Mouse (Mus musculus): Measurements from ENCODE around the gene Pxn. TPM values are rescaled to one million over a fixed set of nuclear protein-coding genes. Genes with fewer than 3 reads are reported as not detected.
A peak's percentile ranks its signal among the peaks of the same experiment; 100 is the strongest.

Gene Pxn
- total and polyA plus RNA-seq, 2 experiments from 2014 or later, result 19.9 to 66.6 TPM

- Histone ChIP-seq H3K9ac (replicated peaks; ENCODE audit: low read depth, low read length) (peak overlapping the region; percentile 86), H3K27ac (ENCODE audit: low read depth) (peak overlapping the region; percentile 100), H3K4me3 (ENCODE audit: low read depth, low read length) (peak overlapping the region; percentile 37), H3K4me1 (ENCODE audit: control insufficient read depth, insufficient read depth) (peaks cover 12% of the 10 kb centered on the region; the same call in 1 of the 2 replicates), H3K4me2 (ENCODE audit: low read depth, low read length) (peak overlapping the region; percentile 62), H3K36me3 (replicated peaks; ENCODE audit: control insufficient read depth, insufficient read depth, low read length) (no peaks in the 10 kb centered on the region), H3K27me3 (ENCODE audit: control insufficient read depth, insufficient read depth, low read length) (no peaks in the 10 kb centered on the region), H3K9me3 (replicated peaks; ENCODE audit: control insufficient read depth, low read length) (no peaks in the 10 kb centered on the region)
- DNase-seq (ENCODE audit: low spot score), result peak; percentile 56
- ATAC-seq (ENCODE audit: insufficient read depth, low read depth), result peak; percentile 66
- under 1% methylated on average over 39 of the region's 39 CpGs for WGBS
- TF ChIP-seq CTCF (IDR thresholded peaks at IDR 0.05; ENCODE audit: low read depth) (no peak), EP300 (IDR thresholded peaks at IDR 0.05; ENCODE audit: low read depth) (peak; percentile 84; the same call in 1 of the 2 replicates)
These were observed 17.4 kb upstream of the Pxn start for GRCm38 (mm10) chr5:115488841-115489698.

- peak; percentile 47; the same call in 1 of the 2 replicates for TF ChIP-seq EP300 (IDR thresholded peaks at IDR 0.05; ENCODE audit: low read depth)
- no peak for TF ChIP-seq CTCF (IDR thresholded peaks at IDR 0.05; ENCODE audit: low read depth)
- peak overlapping the region; percentile 62 for H3K4me2 ChIP-seq (ENCODE audit: low read depth, low read length)
- no peaks in the 10 kb centered on the region for H3K9me3 ChIP-seq (replicated peaks; ENCODE audit: control insufficient read depth, low read length)
- H3K27ac ChIP-seq (ENCODE audit: low read depth), result peak overlapping the region; percentile 100
- whole genome bisulfite sequencing, result under 1% methylated on average over 50 of the region's 50 CpGs
- peaks cover 9% of the 10 kb centered on the region for H3K4me1 ChIP-seq (ENCODE audit: control insufficient read depth, insufficient read depth)
- peak overlapping the region; percentile 37 for H3K4me3 ChIP-seq (ENCODE audit: low read depth, low read length)
- no peaks in the 10 kb centered on the region for H3K27me3 ChIP-seq (ENCODE audit: control insufficient read depth, insufficient read depth, low read length)
- peak; percentile 85 for ATAC-seq (ENCODE audit: insufficient read depth, low read depth)
- DNase-seq (ENCODE audit: low spot score), result peak; percentile 92
- H3K9ac ChIP-seq (replicated peaks; ENCODE audit: low read depth, low read length), result peak overlapping the region; percentile 86
- H3K36me3 ChIP-seq (replicated peaks; ENCODE audit: control insufficient read depth, insufficient read depth, low read length), result no peaks in the 10 kb centered on the region
These were observed 16.5 kb upstream of the Pxn start for GRCm38 (mm10) chr5:115489699-115490637.

- H3K27ac ChIP-seq (ENCODE audit: low read depth), result peak overlapping the region; percentile 100
- no peak for ATAC-seq (ENCODE audit: insufficient read depth, low read depth)
- TF ChIP-seq CTCF (IDR thresholded peaks at IDR 0.05; ENCODE audit: low read depth), result no peak
- TF ChIP-seq EP300 (IDR thresholded peaks at IDR 0.05; ENCODE audit: low read depth), result no peak
- H3K4me3 ChIP-seq (ENCODE audit: low read depth, low read length), result no peak overlapping the region
- H3K9ac ChIP-seq (replicated peaks; ENCODE audit: low read depth, low read length), result no peak overlapping the region
- peak overlapping the region; percentile 6; the same call in 1 of the 2 replicates for H3K4me2 ChIP-seq (ENCODE audit: low read depth, low read length)
- WGBS, result 10% methylated on average over 8 of the region's 8 CpGs
- no peaks in the 10 kb centered on the region for H3K36me3 ChIP-seq (replicated peaks; ENCODE audit: control insufficient read depth, insufficient read depth, low read length)
- peaks cover 8% of the 10 kb centered on the region for H3K4me1 ChIP-seq (ENCODE audit: control insufficient read depth, insufficient read depth)
- DNase-seq (ENCODE audit: low spot score), result no peak
- no peaks in the 10 kb centered on the region for H3K9me3 ChIP-seq (replicated peaks; ENCODE audit: control insufficient read depth, low read length)
- H3K27me3 ChIP-seq (ENCODE audit: control insufficient read depth, insufficient read depth, low read length), result no peaks in the 10 kb centered on the region
These were observed 15.9 kb upstream of the Pxn start for GRCm38 (mm10) chr5:115490638-115491000.

GRCm38 (mm10) chr5:115491076-115491475 lies 15.4 kb upstream of the Pxn start:
- Histone ChIP-seq H3K4me2 (ENCODE audit: low read depth, low read length) (peak overlapping the region; percentile 64; the same call in 1 of the 2 replicates), H3K9ac (replicated peaks; ENCODE audit: low read depth, low read length) (no peak overlapping the region), H3K9me3 (replicated peaks; ENCODE audit: control insufficient read depth, low read length) (no peaks in the 10 kb centered on the region), H3K27ac (ENCODE audit: low read depth) (peak overlapping the region; percentile 100; the same call in 1 of the 2 replicates), H3K36me3 (replicated peaks; ENCODE audit: control insufficient read depth, insufficient read depth, low read length) (no peaks in the 10 kb centered on the region), H3K4me1 (ENCODE audit: control insufficient read depth, insufficient read depth) (peaks cover 8% of the 10 kb centered on the region), H3K4me3 (ENCODE audit: low read depth, low read length) (no peak overlapping the region), H3K27me3 (ENCODE audit: control insufficient read depth, insufficient read depth, low read length) (no peaks in the 10 kb centered on the region)
- WGBS, result 31% methylated on average over 5 of the region's 5 CpGs
- no peak for TF ChIP-seq CTCF (IDR thresholded peaks at IDR 0.05; ENCODE audit: low read depth)
- no peak for TF ChIP-seq EP300 (IDR thresholded peaks at IDR 0.05; ENCODE audit: low read depth)
- ATAC-seq (ENCODE audit: insufficient read depth, low read depth) (no peak), DNase-seq (ENCODE audit: low spot score) (no peak)

GRCm38 (mm10) chr5:115491771-115492322 lies 14.6 kb upstream of the Pxn start:
- Histone ChIP-seq H3K36me3 (replicated peaks; ENCODE audit: control insufficient read depth, insufficient read depth, low read length) (no peaks in the 10 kb centered on the region), H3K4me3 (ENCODE audit: low read depth, low read length) (peak overlapping the region; percentile 25), H3K4me1 (ENCODE audit: control insufficient read depth, insufficient read depth) (peaks cover 8% of the 10 kb centered on the region), H3K9me3 (replicated peaks; ENCODE audit: control insufficient read depth, low read length) (no peaks in the 10 kb centered on the region), H3K4me2 (ENCODE audit: low read depth, low read length) (peak overlapping the region; percentile 64), H3K27me3 (ENCODE audit: control insufficient read depth, insufficient read depth, low read length) (no peaks in the 10 kb centered on the region), H3K9ac (replicated peaks; ENCODE audit: low read depth, low read length) (peak overlapping the region; percentile 37; the same call in 1 of the 2 replicates), H3K27ac (ENCODE audit: low read depth) (peak overlapping the region; percentile 73)
- DNase-seq (ENCODE audit: low spot score), result peak; percentile 90
- 4% methylated on average over 28 of the region's 28 CpGs for WGBS
- ATAC-seq (ENCODE audit: insufficient read depth, low read depth), result peak; percentile 16
- TF ChIP-seq EP300 (IDR thresholded peaks at IDR 0.05; ENCODE audit: low read depth) (no peak), CTCF (IDR thresholded peaks at IDR 0.05; ENCODE audit: low read depth) (no peak)
